In the genomic region with DNA sequence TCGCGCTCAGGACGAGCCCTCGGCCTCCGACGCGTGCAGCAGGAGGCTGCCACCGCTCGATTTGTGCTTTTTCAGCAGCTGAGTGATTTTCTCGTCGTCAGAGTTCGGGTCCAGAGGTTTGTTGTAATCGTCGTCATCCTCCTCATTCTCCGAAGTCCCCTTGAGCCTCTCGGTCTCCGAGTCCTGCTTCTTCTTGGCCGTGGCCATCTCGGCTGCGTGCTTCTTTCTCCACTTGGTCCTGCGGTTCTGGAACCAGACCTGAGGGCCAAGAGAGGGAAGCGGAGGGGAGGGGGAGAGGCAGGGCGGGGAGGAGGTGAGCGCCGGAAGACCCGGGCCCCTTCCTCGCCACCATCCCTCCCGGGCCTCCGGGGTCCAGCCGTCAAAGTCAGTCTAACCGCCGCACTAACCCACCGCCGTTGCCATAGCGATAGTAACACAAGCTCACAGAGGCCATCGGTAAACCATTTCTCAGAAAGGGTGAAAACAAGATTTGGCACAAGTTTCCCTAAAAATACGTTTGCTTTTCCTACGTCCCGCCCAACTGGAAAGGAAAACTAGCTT, we compare ENCODE assay signal across 7 mouse cellular contexts. TPM values are rescaled to one million over a fixed set of nuclear protein-coding genes. Genes with fewer than 3 reads are reported as not detected.
DNase-seq lines count a peak whose midpoint lies in the region; ATAC-seq lines count a peak whose summit lies in the region.

No protein-coding gene starts in this region.

- no peak overlapping the region for H3K9ac ChIP-seq in forebrain, embryonic 14.5 days (ENCODE audit: low read length)
- no peak overlapping the region for H3K9ac ChIP-seq in limb, embryonic 12.5 days (replicated peaks)

- H3K9me3 ChIP-seq in forebrain, embryonic 14.5 days (replicated peaks; ENCODE audit: control insufficient read depth, low read length), result no peaks in the 10 kb centered on the region
- no peaks in the 10 kb centered on the region for H3K9me3 ChIP-seq in limb, embryonic 12.5 days

- peak; percentile 20 for DNase-seq in ovary, postnatal 36 days (ENCODE audit: low spot score)
- DNase-seq in ovary, postnatal 10 days (ENCODE audit: low spot score), result no peak
- DNase-seq in forebrain, embryonic 14.5 days (ENCODE audit: low spot score), result peak; percentile 59
- peak; percentile 42 for DNase-seq in yolk sac, embryonic 10.5 days (ENCODE audit: low spot score)
- DNase-seq in spleen, postnatal 14 days (ENCODE audit: low spot score in 2 of 2), result no peak
- DNase-seq in spleen, postnatal 4 days (ENCODE audit: low spot score in 2 of 2), result no peak

- under 1% methylated on average over 32 of the region's 39 CpGs for WGBS in forebrain, embryonic 14.5 days
- under 1% methylated on average over 39 of the region's 39 CpGs for WGBS in limb, embryonic 12.5 days

- peak overlapping the region; percentile 6; the same call in 1 of the 2 replicates for H3K4me3 ChIP-seq in forebrain, embryonic 14.5 days (ENCODE audit: low read depth, low read length)
- peak overlapping the region; percentile 30 for H3K4me3 ChIP-seq in limb, embryonic 12.5 days (replicated peaks)

- H3K36me3 ChIP-seq in forebrain, embryonic 14.5 days (ENCODE audit: control insufficient read depth, insufficient read depth, low read length), result no peaks in the 10 kb centered on the region
- H3K36me3 ChIP-seq in limb, embryonic 12.5 days, result no peaks in the 10 kb centered on the region

- peaks cover 76% of the 10 kb centered on the region for H3K27me3 ChIP-seq in forebrain, embryonic 14.5 days (replicated peaks; ENCODE audit: control insufficient read depth, insufficient read depth, low read length)
- H3K27me3 ChIP-seq in limb, embryonic 12.5 days, result peaks cover 90% of the 10 kb centered on the region

- peaks cover 6% of the 10 kb centered on the region; the same call in 1 of the 2 replicates for H3K4me1 ChIP-seq in forebrain, embryonic 14.5 days (ENCODE audit: control insufficient read depth, insufficient read depth, low read length)
- peaks cover 24% of the 10 kb centered on the region for H3K4me1 ChIP-seq in limb, embryonic 12.5 days (replicated peaks)

- H3K4me2 ChIP-seq in forebrain, embryonic 14.5 days (ENCODE audit: low read length), result peak overlapping the region; percentile 14; the same call in 1 of the 2 replicates
- peak overlapping the region; percentile 45 for H3K4me2 ChIP-seq in limb, embryonic 12.5 days

- no peak overlapping the region for H3K27ac ChIP-seq in forebrain, embryonic 14.5 days (ENCODE audit: low read depth, low read length)
- H3K27ac ChIP-seq in limb, embryonic 12.5 days, result no peak overlapping the region

- no peak for ATAC-seq in forebrain, embryonic 14.5 days
- ATAC-seq in limb, embryonic 12.5 days (ENCODE audit: insufficient number of reproducible peaks, insufficient read depth, low FRiP score, low TSS enrichment, low read depth), result no peak

RNA-seq across cellular contexts. Expression of a gene that starts 5.3 kb away (rescaled TPM):
- 0.15 and 0.28 TPM in 2 replicates for polyA plus RNA-seq in forebrain, embryonic 14.5 days (2014; fragmentation: Nextera tagmentation; extraction: Ambion mirVana)
- polyA plus RNA-seq in limb, embryonic 12.5 days (2016; fragmentation: Nextera tagmentation; extraction: Ambion mirVana), result 0.13 TPM in 1 of 2 replicates, not detected in the other

Comparison
In these comparisons a context has a peak if more than half of its experiments do, and no peak if none do; other contexts are left out.
1. DNase-seq: peak in ovary, postnatal 36 days (single experiment), forebrain, embryonic 14.5 days (single experiment) and yolk sac, embryonic 10.5 days (single experiment); none in ovary, postnatal 10 days (single experiment), spleen, postnatal 14 days (0 of 2) and spleen, postnatal 4 days (0 of 2).